Mouse (Mus musculus): ENCODE data around the gene Hist2h2ab. TPM values are rescaled to one million over a fixed set of nuclear protein-coding genes. Genes with fewer than 3 reads are reported as not detected.
"Not testable (repeated sequence)": the region's sequence is repeated elsewhere in the genome, so short reads cannot be mapped to it uniquely, and the experiment has no call there.

Gene Hist2h2ab
- total RNA-seq, 2 experiments from 2014 or later: 2.9 to 239 TPM

- no peak for ATAC-seq (replicated peaks; ENCODE audit: poor library complexity, severe bottlenecking)
These were observed 16.2 kb downstream of the Hist2h2ab start for GRCm38 (mm10) chr3:96235836-96236235.

- no peak for ATAC-seq (replicated peaks; ENCODE audit: poor library complexity, severe bottlenecking)
These were observed 17.2 kb downstream of the Hist2h2ab start for GRCm38 (mm10) chr3:96236834-96237334.

- ATAC-seq (replicated peaks; ENCODE audit: poor library complexity, severe bottlenecking): no peak
These were observed 17.8 kb downstream of the Hist2h2ab start for GRCm38 (mm10) chr3:96237335-96237903.

- no peak for ATAC-seq (replicated peaks; ENCODE audit: poor library complexity, severe bottlenecking)
These were observed 18.3 kb downstream of the Hist2h2ab start for GRCm38 (mm10) chr3:96237904-96238511.

- peak; percentile 62 for ATAC-seq (replicated peaks; ENCODE audit: poor library complexity, severe bottlenecking)
These were observed 19.5 kb downstream of the Hist2h2ab start, which contains the start of gene Hist2h3c2 for GRCm38 (mm10) chr3:96238954-96239793. Hist2h3c2 (minus strand) TSS chr3:96239127.

GRCm38 (mm10) chr3:96239949-96240798, 20.5 kb downstream of the Hist2h2ab start, which contains the start of gene Hist2h2aa2:
Hist2h2aa2 (minus strand) TSS chr3:96240276.
- peak; percentile 55 for ATAC-seq (replicated peaks; ENCODE audit: poor library complexity, severe bottlenecking)

GRCm38 (mm10) chr3:96240799-96241197, 21.1 kb downstream of the Hist2h2ab start:
- ATAC-seq (replicated peaks; ENCODE audit: poor library complexity, severe bottlenecking): no peak

- no peak for ATAC-seq (replicated peaks; ENCODE audit: poor library complexity, severe bottlenecking)
These were observed 24.4 kb downstream of the Hist2h2ab start for GRCm38 (mm10) chr3:96243921-96244572.

GRCm38 (mm10) chr3:96245003-96245886, 25.6 kb downstream of the Hist2h2ab start, which contains the start of gene Hist2h2aa1:
Hist2h2aa1 (plus strand) TSS chr3:96245497.
- peak; percentile 61 for ATAC-seq (replicated peaks; ENCODE audit: poor library complexity, severe bottlenecking)

GRCm38 (mm10) chr3:96246018-96246417, 26.4 kb downstream of the Hist2h2ab start:
- ATAC-seq (replicated peaks; ENCODE audit: poor library complexity, severe bottlenecking): not testable (repeated sequence)

GRCm38 (mm10) chr3:96246427-96246856, 26.8 kb downstream of the Hist2h2ab start, which contains the start of gene Hist2h3c1:
Hist2h3c1 (plus strand) TSS chr3:96246685.
- ATAC-seq (replicated peaks; ENCODE audit: poor library complexity, severe bottlenecking): peak; percentile 61

- no peak for ATAC-seq (replicated peaks; ENCODE audit: poor library complexity, severe bottlenecking)
These were observed 27.9 kb downstream of the Hist2h2ab start for GRCm38 (mm10) chr3:96247356-96248140.

GRCm38 (mm10) chr3:96248141-96249033, 28.7 kb downstream of the Hist2h2ab start:
- ATAC-seq (replicated peaks; ENCODE audit: poor library complexity, severe bottlenecking): no peak

GRCm38 (mm10) chr3:96249034-96249345, 29.3 kb downstream of the Hist2h2ab start:
- ATAC-seq (replicated peaks; ENCODE audit: poor library complexity, severe bottlenecking): no peak

GRCm38 (mm10) chr3:96250890-96251289, 31.2 kb downstream of the Hist2h2ab start:
- ATAC-seq (replicated peaks; ENCODE audit: poor library complexity, severe bottlenecking): no peak

- ATAC-seq (replicated peaks; ENCODE audit: poor library complexity, severe bottlenecking): peak; percentile 83
These were observed 32.1 kb downstream of the Hist2h2ab start for GRCm38 (mm10) chr3:96251787-96252186.
